Mouse (Mus musculus): ENCODE measurements at regions not wholly inside any gene's neighbourhood (a gene's known extent, or its start where the extent isn't known, plus 50 kb on each side); places are given as distances from the start of the nearest gene placed in this dataset.

- TF ChIP-seq POLR2A (IDR thresholded peaks at IDR 0.05; ENCODE audit: low read depth, low read length) = no peak
- no peak for TF ChIP-seq CTCF (IDR thresholded peaks at IDR 0.05; ENCODE audit: extremely low read depth, insufficient read length, insufficient replicate concordance, low read depth, low read length)
Observed at GRCm38 (mm10) chr1:154256811-154257210, 55.8 kb downstream of the Zfp648 start.

Data from small intestine, adult 2 months (tissue).